Mouse (Mus musculus) retina, embryonic 14.5 days (tissue): ENCODE measurements around the gene Ankfn1.
A peak's percentile ranks its signal among the peaks of the same experiment; 100 is the strongest.

Experiments used
- DNase-seq: peaks from one replicate; pipeline ENCODE4 v3.0.0-alpha.2; 2015; ENCODE audit warnings: low spot score

Ankfn1 gene

DNA sequence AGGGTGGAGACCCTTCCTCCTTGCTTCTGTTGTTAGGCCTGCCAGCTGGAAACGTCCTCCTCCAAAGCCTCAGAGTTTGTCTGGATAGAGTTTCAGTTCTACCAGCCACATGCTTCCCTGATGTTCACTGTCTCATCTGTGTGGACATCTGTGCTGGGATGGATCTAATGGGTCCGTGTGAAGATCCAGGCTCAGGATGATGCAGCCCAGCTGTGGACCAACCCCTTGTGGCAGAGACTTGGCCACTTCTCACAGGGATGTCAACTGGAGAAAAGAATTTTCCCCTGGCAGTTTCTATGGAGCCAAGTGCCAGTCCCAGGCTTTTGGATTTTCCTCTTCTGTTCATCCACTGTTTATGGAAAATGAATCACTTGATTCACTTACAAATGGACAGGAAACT, 100.5 kb downstream of the Ankfn1 start:
- DNase-seq = no peak

DNA sequence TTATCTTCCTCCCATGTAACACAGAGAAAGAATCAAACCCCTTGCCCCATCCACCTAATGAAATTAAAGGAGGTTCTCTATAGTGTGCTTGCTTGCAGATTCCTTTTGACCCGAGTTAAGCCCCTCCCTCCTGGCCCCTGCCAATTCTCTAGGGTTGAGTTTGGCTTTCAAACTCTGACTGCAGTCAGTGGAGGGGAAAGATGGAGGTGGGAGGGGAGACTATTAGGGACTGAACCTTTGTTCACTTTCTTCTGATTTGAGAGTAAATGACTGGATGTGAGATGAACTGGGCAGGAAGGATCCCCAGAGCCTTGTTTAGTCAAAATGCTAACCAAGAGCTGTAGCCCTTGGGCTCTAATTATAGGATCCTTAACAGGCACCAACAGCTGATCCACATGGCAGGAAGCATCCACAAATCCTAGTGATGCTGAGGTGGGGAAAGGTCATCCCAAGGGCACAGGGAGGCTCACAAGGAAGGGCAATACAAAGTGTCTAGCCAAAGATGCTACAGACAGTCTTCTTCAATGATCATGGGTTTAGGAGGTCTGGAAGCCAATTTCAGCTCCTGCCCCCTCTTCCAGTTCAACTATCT, 103.4 kb downstream of the Ankfn1 start:
- no peak for DNase-seq

DNA sequence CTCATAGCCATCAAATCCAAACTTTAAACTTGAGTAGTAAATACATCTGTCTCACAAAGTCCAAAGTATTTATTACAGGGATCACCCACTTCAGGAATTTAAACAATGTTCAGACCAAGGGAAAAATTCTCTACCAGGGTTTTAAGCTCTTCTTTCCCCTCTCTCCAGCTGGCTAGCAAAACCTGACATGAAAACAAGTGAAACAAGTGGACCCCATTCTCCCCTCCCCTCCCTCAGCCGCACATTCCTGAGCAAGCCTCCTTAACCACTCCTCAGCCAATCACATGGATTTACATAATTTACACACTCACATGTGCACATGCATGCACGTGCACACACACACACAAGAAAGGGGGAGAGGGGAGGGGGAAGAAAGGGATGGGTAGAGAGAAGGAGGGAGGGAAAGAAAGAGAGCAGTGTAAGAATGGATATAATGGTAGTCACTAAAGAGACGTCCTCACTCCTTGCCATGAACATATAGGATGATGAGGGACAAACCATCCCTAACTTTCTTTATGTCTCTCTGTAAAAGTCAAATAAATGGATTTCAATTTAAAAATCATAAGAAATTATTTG, 104.9 kb downstream of the Ankfn1 start:
- DNase-seq = no peak

DNA sequence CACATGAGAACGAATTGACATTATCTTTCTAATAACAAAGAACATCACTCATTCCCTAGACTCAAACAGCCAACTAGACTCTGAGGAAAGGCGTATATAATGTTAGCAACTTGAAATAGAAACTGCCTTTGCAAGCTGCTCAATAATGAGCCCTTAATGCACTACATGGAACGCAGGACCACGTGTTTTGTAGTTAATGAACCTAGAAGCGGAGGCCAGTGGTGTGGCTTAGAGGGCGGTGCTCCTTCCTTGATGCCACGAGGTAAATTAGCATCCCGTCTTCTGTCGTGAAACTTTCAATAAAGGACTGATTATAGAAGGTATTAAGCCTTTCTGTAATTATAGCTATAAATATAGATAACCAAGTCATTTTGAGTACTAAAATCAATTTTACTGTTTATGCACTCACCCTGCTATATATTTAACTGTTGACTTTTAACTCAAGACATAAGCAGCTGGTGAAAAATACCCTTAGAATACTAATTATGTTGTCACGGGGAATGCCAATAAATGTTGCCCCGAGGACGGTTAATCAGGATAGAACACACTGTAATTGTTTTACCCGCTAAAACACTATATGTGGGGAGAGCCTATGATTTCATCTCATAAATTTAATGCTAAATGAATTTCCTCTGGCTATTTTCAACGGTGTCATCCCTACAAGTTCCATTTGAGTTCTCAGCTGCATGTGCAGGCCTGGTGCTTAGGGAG, 112.1 kb downstream of the Ankfn1 start:
- no peak for DNase-seq

DNA sequence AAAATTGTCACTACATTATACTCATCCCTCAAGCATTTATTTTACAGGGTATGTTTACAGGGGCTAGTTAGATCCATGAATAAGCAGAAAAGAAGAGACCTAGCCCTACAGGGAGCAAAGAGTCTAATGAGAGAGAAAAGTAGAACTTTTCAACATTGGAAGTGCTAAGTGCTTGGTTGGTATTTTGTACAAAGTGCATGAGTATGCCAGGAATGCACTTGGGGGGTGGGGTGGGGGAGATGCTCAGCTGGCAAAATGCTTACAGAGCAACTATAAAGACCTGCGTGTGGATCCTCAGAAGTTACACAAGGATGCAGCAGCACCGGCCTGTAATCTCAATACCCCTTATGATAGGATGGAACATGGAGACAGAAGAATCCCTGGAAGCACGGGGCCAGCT, 118.4 kb downstream of the Ankfn1 start:
- no peak for DNase-seq

DNA sequence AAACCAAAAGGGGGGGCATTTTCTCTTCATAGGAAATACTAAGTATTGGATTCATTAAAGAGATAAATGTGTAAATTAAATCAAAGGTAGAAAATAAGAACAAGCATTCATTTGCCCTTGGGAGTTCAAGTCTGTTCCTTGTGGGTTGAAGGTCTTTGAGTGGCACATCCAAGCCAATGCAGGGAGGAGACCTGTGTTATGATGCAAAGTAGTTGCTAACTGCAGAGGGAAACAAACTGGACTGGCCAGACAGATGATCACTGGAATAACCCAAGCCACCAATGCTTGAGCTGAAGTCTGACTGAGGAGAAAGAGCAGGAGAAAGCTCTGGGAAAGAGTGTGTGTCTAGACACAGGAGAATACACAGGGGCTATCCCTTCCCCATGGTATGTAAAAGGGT, 120.9 kb downstream of the Ankfn1 start:
- DNase-seq = no peak

DNA sequence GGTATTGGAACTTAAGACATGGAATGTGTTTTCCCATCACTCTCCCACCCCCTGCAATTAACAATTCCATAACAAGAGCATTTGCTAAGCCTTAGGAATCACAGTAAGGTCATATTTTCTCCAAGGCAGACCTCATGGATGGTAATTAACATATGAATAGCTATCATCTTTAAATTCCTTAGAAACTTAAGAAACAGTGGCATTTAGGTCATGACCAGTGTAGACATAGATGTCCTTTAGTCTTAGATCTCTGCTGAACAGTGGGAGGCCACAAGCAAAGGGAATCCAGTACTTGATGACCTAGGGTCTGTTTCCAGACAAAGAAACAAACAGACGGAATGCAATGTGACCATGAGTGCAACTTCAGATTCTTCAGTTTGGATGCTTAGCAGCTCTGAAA, 141.7 kb downstream of the Ankfn1 start:
- no peak for DNase-seq

DNA sequence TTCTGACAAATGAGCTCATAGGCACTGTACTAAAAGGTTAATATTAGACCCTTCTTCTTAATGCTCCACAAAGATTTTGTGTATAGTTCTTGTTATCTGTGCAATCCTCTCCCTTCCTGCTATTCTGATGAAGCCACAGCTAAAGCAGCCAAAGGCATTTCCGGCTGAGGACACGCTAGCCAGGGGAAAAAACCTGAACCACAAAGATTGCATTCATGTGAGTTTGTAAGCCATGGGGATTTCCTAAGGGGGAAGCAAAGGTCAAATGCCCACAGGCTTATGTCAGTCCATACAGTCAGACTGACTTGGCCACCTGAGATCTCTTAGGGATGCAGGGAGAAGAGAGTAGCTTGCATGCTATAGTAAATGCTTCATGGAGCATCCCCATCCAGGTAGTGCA, 146.1 kb downstream of the Ankfn1 start:
- DNase-seq = no peak

DNA sequence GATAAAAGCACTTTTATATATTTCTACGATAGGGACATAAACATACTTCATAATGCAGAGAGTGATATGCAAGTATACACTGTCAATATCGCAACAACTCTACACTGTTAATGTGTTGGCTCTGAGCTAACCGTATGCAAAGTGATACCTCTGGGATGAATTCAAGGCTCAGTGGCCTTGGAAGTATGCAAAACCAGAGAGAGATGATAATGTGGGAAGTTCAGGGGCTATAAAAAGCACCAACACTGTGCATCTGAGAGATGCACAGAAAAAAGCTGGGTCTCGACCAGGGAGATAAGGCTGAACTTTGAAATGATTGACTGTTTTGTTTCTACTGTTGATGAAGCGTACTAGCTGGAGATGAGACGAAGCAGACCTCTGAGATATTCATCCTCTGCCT, 148.9 kb downstream of the Ankfn1 start:
- no peak for DNase-seq

DNA sequence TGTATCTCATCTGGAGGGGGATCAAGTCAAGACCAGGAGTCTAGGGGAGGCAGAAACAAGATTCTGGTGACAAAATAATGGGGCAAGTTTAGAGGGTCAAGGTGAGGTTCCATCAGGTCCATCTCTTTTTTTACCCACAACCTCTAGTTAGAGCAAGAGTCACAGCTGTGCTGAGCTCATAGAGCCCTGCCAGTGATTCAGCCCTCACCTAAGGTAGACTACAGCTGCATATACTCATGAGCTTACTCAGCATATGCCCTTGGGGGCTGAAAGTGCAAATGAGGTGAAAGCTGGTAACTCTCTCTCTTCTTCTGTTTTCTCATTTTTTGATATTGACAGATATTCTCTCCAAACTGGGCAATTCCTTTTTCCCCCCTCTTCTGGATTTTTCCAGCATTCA, 150.2 kb downstream of the Ankfn1 start:
- no peak for DNase-seq

DNA sequence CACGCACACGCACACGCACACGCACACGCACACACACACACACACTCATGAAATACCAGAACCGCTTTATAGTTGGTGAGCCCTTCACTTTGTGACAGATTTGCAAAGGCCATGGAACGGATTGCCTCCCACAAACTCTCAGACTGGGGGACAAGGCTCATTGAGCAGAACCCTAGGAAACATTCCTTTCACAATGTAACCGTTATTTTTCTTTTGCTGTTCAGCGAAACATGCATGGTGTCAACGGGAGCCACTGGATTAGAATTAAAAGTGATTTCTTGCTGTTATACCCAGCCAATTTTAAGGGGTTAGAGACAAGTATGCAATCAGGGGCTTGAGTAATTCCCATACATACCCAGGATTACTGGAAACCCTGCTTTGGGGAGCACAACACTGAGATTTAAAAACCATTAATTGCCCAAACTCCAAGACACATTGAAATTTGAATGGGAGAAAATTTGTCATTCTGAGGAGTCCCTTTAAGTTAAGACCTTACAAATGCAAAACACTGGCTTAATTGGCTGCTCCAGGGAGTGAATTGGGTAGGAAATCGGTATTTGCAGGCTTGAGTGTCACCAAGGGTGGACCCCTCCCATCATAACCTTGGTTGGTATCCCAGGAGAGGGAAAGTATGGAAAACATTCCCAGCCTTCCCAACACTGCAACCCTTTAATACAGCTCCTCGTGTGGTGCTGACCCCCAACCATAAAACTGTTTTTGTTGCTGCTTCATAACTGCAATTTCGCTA, 153.6 kb downstream of the Ankfn1 start:
- no peak for DNase-seq

DNA sequence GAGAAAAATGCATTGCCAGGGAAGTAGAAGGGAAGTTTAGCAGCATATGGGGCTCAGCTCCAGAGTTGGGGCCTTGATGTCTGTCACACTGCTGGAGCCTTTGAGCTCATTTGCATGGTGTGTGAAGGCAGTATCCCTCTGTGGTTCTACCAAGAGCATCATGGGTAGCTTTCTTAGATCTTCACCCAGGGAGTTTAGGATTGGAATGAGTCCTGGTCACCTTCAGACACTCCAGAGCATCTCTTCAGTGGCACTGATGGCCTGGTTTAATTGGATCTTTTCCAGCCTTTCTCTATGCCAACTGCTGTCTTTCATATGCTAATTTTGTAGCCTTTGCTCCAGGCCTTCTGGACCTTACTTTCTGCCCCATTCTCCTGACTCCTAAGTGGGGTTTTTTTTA, 157.5 kb downstream of the Ankfn1 start:
- DNase-seq = no peak

DNA sequence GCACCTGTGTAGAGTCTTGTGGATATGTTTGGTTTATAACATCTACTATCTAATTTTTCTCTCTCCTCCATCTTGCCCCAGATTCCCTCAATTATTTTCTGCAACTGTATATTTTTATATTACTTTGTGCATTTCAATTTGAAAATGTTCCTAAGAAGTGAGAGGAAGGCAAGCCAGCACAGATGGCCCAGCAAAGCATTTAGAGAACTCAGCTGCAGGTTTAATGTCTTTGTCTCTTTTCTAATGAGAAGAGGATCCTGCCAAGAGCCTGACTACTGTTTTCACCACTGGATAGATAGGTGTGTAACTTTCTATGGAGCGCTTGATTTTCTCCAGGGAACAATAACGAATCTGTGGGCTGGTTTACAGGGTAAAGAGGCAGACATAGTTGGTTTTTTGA, 161.6 kb downstream of the Ankfn1 start:
- no peak for DNase-seq

DNA sequence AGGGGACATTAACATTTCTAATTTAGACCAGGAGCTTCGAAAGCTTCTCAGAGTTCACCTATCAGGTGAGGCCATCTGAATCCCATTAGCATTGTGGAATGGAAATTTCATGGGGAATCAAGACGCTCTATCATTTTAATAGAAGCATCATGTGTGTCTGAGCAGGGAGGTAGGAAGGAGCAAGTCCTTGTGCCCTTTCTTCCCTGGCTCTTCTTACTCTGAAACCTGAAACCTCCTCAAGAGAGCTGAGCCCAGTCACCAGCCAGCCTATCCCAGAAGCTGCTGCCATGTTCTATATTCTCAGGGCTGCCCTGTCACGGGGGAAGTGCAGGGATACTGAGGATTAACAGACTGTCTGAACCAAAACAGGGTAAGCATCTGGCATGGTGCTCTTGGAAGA, 165.9 kb downstream of the Ankfn1 start:
- DNase-seq = no peak

DNA sequence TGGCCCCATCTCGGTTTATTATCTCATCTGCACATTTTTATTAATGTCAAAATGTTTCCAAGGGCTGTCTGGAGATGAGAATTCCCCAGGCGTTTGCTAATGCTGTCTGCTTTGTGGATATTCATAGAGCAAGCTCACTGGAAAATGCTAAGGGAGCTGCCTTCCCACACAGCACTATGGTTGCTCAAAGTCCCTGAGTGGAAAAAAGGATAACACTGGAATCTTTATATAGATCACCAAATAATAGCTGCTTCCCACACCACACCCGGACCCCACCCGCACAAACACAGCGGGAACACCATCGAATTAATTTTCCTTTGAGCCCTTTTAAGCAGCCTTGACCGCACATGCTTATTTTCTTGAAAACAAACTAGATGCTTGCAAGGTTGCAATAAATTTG, 169.4 kb downstream of the Ankfn1 start:
- peak; percentile 8 for DNase-seq

DNA sequence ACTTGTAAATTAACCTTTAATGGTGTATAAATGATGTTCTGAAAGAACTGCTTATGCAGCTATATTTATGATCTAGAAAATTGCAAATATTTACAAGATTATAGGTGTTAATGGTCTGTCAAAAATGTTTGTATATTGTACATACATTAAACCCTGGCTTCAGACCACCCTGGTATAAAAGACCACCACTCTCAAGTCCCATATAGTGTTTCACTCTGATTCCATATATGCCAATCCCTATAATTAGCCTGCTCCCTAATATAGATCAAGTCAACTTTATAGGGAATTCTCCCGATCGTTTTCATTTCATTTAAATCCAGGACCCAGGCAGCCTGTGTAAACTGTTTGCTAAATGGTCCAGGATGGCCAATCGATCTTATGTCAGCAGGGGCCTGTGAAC, 170.2 kb downstream of the Ankfn1 start:
- no peak for DNase-seq

DNA sequence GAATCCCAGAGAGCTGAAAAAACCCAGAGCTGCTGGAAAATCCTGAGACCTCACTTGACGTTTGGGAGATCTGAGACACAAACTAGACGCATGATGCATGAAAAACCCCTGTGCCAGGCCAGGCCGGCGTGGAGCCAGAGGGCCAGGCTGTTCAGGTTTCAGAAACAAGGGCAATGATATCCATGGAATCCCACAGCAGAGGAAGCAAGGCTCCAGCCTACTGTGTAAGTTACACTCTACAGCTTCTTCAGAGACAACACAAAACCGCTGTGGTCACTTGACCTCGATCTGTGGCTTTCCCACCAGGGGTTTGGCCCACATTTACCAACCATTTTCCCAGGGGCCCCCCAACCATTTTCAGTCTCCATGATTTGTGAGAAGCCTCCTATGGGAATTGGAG, 171.1 kb downstream of the Ankfn1 start:
- peak; percentile 14 for DNase-seq

DNA sequence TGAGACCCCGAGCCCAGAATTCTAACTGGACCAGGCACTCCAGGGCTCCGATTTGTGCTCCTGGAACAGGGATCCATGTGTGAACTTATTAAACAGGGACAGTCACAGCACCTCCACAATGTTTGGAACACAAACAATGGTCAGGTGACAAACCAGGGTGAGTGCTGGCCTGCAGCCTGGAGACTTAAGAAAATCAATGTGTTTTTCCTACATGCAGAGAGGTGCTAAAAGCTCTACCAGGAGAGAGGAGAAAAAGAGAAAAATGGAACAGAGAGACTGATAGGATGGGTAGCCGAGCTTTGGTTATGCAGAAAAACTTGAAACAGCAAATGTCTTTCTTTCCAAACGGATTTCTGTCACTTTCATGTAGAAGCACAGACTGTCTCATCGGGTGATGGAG, 174.5 kb downstream of the Ankfn1 start:
- DNase-seq = no peak

DNA sequence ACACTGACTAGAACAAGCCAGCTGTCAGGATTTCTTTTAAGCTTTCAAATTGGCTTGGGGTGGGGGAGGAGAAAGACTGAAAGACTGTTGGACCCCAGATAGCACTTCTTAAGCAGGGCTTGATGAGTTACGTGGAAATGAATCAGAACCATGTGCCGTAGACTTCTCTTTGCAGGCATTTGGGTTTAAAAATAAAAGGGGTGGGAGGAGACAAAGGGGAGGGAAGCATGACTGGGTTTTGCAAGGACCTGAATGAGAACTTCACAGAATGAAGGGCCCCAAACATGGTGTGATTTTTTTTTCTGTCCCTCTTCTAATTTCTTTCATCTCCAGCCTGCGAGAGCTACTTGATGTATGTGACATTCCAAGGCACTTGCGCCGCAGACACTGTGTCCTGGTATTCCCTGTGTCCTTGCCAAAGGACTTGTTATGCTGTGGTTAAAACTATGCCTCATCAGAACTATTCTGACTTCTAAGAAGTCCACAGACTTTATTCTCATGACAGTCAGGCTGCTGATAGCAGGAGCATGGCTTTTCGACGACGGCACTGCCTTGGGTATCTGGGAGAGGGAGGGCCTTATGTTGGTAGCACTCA, 176.4 kb downstream of the Ankfn1 start:
- DNase-seq = no peak

DNA sequence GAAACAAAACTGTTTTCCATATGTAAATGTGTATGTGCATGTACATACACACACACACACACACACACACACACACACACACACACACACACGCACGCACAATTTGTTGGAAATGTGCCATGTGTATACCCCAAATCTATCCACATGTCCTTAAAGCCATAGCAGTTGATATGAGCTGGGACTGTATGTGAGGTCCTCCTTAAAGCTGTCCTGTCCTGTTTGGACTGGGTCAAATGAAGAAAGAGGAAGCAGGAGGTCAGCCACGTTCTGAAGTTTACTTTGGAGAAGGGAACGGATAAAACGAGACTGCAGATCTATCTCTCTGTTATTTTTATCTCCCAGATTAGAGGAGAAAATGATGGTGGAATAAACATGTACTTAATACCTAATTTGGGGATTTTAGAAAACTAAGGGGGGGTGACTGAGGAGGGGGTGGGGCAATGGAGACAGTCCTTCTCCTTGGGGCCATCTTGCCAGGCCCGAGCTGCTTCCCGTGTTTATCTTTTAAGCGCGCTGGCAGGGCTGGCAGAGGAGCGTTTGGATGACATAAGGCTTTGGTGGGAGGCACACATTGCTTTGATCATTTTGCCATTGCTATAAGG, 187.1 kb downstream of the Ankfn1 start:
- no peak for DNase-seq

DNA sequence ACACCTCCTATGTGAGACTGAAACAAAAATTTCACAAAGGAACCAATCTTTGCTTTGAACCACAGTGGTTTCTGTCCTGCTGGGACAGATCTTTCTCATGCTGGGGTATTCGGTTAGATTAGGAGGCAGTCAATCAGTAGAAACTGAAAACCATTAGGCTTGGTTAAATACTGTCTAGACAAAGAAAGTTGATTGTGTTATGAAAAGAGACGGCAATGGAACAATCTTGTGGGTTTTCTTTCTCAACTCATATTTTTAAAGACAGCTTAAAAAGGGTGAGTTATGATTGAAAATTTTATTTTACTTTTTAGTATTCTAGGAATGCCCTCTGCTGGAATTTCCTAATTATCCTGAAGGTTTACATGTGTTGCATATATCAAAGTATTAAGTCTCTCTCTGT, 191.1 kb downstream of the Ankfn1 start:
- no peak for DNase-seq

DNA sequence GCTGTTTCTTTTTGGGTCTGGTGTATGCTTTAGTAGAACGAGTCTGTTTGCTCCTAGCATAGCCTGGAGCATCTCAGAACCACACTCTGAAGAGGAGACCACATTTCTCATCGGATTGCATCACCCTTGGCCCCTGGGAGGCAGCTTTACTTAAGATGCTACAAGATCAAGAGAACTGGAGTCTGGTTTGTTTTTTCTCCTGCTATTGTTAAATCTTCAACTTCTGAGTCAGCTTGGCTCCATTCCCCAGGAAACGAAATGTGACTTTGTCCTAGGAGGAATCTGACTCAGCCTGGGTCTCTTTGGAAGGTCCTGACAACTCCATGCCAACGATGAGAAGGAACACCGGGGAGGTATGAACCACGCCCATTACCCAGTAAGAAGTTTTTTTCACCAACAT, 197.6 kb downstream of the Ankfn1 start:
- no peak for DNase-seq
